Mouse (Mus musculus): ENCODE data around the gene Bicd1. TPM values are rescaled to one million over a fixed set of nuclear protein-coding genes. Genes with fewer than 3 reads are reported as not detected.

Bicd1 gene
- total RNA-seq, 2 experiments from 2014 or later = 54.4 to 64.0 TPM

DNA sequence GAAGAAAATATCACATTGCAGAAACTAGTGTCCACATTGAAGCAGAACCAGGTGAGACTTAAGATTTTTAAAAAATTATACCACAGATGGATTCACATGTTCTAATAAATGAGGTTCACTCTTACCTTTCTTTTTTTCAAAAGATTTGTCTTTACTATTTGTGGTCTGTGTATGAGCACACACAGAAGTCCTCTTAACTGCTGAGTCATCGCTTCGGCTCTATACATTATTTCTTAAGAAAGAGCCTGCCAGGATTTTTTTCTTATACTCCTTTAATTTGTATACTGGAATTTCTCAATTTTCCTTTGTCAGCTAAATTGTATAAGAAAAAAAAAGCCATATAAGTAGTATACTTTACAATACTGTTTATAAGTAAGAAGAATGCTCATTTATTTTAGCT is 86.0 kb downstream of the Bicd1 start:
- intact Hi-C loops (cut with DNase I) = no loop called here
- DNase-seq (ENCODE audit: low spot score in 2 of 2) = no peak

- DNase-seq (ENCODE audit: low spot score in 2 of 2) = no peak
- intact Hi-C loops (cut with DNase I) = no loop called here
Observed at GRCm38 (mm10) chr6:149495925-149496324, 87.2 kb downstream of the Bicd1 start.

GRCm38 (mm10) chr6:149565720-149566498 is 157.2 kb downstream of the Bicd1 start:
- intact Hi-C loops (cut with DNase I) = no loop called here
- DNase-seq (ENCODE audit: low spot score in 2 of 2) = peak; percentile 70 to 79

DNA sequence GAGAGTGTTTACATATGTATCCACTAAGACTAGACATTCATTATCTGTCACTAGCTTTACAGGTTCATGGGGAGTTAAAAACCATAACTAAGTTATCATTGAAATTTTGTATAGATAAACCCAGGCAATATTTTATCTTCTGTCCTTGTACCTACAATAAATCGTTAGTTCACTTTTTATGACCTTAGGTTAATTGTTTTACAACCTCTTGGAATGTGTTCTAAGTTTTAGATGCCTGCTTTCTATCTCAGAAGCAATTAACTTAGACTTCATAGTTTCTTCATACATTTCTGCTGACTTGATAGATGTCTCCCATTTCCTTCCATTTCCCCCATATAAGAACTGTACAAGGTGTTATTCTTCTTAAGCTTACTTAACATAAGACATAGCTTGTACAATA is 158.5 kb downstream of the Bicd1 start:
- no peak for DNase-seq (ENCODE audit: low spot score in 2 of 2)
- intact Hi-C loops (cut with DNase I) = no loop called here

DNA sequence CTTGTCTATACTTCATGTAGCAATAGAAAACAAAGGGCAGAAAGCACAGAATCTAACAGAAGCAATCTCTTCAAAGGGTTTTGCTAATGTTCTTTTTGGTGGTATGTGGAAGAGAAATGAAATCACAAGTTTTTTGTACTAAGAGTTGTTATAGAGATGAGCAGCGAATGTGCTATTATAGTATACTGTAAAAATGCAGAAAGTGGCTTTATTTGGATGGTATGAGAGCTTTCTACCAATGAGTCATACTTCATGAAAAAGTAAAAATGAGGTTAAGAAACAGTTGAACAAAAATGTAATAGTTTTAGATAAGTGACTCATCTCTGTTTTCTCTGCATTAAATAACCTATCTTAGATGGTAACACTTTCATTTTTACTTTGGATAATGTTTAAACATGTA is 165.6 kb downstream of the Bicd1 start:
- peak in 1 of 2 experiments; percentile 39 for DNase-seq (ENCODE audit: low spot score in 2 of 2)
- intact Hi-C loops (cut with DNase I) = no loop called here

GRCm38 (mm10) chr6:149580053-149580452 is 171.4 kb downstream of the Bicd1 start:
- intact Hi-C loops (cut with DNase I) = no loop called here
- no peak for DNase-seq (ENCODE audit: low spot score in 2 of 2)

- intact Hi-C loops (cut with DNase I) = no loop called here
- no peak for DNase-seq (ENCODE audit: low spot score in 2 of 2)
Observed at GRCm38 (mm10) chr6:149585708-149586504, 177.2 kb downstream of the Bicd1 start.

Small RNA genes within 50 kb of the gene (microRNA-seq; reads per million reads assigned to microRNA genes)
- gene Gm24307 = 0 reads per million in 2 experiments

Other genes starting within 250 kb of the Bicd1 start
- 10 to 100 TPM; 34.1 to 36.0 TPM for gene Amn1, start 220.2 kb upstream of the Bicd1 start, total RNA-seq (2021)
- gene Resf1, start 99.5 kb upstream of the Bicd1 start, total RNA-seq (2021) = 10 to 100 TPM; 13.7 to 15.8 TPM

All from left cerebral cortex, postnatal 14 days (tissue).